Mouse (Mus musculus) urinary bladder, adult 18-20 months (tissue): Measurements from ENCODE around the gene Serf1.
"Not testable (repeated sequence)": the region's sequence is repeated elsewhere in the genome, so short reads cannot be mapped to it uniquely, and the experiment has no call there.

Source experiments
- DNase-seq, 2 experiments: peaks; one replicate each; pipeline ENCODE4 v3.0.0; 2022; ENCODE audit warnings: low spot score in 2 of 2, mixed read lengths in 2 of 2

Serf1 gene

GRCm38 (mm10) chr13:100107652-100108472 lies at the start of gene Serf1:
TSS of gene Serf1 (plus strand) at chr13:100108012.
- DNase-seq: peak; percentile 67 to 82

GRCm38 (mm10) chr13:100063936-100064335 lies 43.9 kb upstream of the Serf1 start:
- DNase-seq: no peak

DNA sequence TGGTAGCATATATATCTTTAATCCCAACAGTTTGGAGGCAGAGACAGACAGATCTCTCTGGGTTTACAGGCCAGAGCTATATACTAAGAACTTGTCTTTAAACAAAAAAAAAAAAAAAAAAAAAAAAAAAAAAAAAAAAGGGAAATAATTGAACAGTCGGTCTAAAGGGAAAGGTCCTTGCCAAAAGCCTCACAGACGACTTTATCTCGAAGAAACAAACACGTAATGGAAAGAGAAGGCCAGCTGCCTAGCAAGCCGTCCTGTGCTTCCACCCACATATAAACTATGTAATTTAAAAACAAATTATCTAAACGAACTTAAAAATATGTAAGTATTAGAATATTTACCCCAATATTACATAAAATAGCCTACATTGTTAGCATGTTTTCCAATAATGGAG lies 40.0 kb upstream of the Serf1 start:
- no peak for DNase-seq

DNA sequence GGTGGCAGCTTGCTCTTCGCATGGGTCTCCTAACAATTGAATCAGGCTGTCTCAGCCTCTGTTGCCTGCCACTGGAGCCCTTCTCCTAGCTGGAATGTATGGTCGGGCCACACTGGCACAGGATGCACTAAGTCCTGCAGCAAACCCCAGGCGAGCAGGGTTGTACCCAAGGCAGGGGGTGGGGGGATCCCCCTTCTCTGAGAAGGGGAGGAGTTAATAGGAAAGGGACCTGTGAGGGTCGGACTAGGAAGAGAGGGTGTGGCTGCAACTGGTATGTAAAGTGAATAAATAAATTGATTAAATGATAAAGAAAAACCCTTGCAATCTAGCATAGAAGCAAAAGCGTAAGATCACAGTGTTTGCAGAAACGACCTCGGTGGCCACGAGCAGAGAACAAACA lies 36.3 kb upstream of the Serf1 start:
- no peak for DNase-seq

DNA sequence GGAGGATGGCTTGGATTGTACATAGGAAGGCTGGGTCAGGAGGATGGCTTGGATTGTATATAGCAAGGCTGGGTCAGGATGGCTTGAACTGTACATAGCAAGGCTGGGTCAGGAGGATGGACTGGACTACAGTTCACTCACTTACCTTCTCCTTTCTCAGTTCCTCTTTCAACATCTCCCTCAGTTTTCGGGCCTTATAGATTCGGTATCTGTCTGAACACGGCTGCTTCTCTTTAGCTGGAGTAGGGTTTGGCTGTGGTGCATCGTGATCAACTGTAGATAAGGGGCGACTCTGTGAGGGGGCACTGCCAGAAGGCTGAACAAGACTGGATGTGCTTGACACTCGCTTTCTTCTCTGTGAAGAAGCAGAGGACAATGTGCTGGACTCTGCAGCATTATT lies 9.0 kb upstream of the Serf1 start:
- DNase-seq: no peak

- DNase-seq: no peak
These were observed 4.7 kb upstream of the Serf1 start for GRCm38 (mm10) chr13:100103052-100103658.

DNA sequence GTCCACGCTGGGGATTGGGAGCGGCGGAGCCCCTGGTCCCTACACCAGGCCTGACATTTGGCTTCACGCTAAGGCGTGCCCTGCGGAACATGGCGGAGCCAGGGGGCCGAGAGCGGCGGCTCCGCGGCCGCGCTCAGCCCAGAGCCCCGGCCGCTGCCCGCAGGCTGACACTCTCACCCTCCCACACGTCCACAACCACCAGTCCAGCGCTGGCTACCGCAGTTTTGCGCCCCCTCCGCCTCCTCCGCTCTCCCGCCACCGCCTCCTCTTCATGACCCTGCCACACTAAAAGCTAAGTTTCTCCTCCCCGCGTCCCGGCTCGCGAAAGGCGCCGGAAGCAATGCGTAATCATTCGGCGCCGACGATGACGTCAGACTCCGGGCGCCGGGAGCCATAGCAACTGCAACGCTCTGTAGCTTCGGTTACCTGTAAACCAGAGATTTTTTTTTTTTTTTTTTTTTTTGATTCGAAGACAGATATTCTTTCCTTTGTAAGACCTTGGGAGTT lies 4.0 kb upstream of the Serf1 start, which contains the start of gene Bdp1:
Gene Bdp1 (minus strand): TSS at position 323 of the 507 bp plus-strand sequence.
- peak; percentile 90 to 96 for DNase-seq

- DNase-seq: no peak
These were observed 4.6 kb downstream of the Serf1 start for GRCm38 (mm10) chr13:100112218-100112972.

GRCm38 (mm10) chr13:100123970-100124369 lies 16.2 kb downstream of the Serf1 start:
- no peak for DNase-seq

GRCm38 (mm10) chr13:100124423-100125257 lies 16.8 kb downstream of the Serf1 start, which contains the start of gene Smn1:
TSS of gene Smn1 (plus strand) at chr13:100124852.
- peak; percentile 86 to 89 for DNase-seq

DNA sequence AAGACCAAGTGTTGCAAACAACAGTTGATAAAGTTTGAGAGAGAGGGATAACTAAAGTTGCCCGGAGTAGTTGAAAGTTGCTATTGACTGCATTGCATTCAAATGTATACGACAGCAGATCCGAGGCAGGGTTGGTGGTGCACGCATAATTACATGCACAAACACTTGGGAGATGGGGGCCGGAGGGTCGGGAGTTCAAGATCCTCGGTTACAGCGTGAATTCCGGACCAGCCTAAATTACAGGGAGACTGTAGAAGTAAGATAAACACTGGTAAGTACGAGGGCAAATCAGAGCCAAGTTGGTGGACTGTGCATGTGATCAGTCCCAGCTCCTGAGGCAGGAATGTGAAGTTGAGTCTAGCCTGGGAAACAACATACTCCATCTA lies 17.4 kb downstream of the Serf1 start:
- no peak for DNase-seq

DNA sequence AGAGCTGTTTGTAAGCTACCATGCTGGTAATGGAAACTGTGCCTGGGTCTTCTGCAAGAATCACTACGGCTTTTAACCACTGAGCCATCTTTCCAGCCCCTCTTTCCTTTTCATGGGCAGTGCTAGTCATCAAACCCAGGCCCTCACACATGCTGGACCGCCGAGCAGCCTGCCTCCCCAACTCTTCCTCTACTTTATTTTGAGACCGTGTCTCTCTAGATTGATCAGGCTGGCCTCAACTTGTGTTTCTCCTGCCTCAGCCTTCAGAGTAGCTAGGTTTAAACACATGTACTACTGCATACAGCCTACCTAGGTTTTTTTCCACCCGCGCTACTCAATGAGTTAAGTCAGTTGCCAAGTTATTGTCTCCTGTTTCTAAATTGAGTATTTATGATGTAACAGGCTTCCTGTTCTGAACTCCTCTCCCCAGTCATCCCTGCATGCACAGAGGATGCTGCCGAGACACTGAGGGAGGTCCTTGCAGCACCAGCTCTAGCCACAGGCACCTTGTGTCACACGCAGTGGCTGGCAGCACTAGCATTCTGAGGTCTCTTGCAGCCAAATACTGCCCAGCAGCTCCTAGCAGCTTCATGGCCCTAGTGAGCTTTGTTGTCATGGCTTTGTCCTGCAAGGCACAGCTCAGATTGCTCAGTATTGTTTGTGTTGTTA lies 34.0 kb downstream of the Serf1 start:
- no peak for DNase-seq

DNA sequence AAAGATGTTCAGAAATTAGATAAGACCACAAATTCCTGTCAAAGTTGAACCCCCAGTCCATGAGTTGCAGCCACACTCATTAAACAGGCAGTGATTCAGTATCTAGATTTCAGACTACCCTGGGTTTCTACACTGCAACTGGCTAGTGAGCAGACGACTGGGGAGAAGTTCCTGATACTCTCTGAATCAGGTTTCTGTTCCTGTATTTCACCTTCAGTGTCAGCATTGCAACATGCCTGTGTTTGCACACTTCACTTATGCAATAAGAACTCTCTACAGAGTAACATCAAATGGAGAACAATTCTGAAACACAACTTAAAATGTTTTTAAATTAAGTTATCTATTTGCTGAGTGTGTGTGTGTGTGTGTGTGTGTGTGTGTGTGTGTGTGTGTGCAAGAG lies 44.8 kb downstream of the Serf1 start:
- DNase-seq: no peak

DNA sequence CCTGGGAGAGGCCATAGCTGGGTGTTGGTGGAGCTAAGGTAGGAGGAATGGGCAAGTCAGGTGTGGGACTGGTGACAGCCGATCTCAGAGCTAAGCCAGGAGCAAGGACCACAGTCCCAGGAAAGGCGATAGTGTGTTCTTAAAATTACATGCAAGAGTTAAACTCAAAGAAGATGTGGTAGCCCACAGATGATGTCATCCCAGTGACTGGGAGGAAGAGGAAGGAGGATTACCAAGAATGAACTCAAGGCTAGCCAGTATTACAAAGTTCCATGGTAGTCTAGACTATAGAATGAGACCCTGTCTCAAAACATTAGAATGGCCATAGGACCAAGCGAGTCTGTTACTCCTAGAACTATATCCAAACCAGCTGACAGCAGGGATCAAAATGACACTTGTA lies 48.8 kb downstream of the Serf1 start:
- no peak for DNase-seq

DNA sequence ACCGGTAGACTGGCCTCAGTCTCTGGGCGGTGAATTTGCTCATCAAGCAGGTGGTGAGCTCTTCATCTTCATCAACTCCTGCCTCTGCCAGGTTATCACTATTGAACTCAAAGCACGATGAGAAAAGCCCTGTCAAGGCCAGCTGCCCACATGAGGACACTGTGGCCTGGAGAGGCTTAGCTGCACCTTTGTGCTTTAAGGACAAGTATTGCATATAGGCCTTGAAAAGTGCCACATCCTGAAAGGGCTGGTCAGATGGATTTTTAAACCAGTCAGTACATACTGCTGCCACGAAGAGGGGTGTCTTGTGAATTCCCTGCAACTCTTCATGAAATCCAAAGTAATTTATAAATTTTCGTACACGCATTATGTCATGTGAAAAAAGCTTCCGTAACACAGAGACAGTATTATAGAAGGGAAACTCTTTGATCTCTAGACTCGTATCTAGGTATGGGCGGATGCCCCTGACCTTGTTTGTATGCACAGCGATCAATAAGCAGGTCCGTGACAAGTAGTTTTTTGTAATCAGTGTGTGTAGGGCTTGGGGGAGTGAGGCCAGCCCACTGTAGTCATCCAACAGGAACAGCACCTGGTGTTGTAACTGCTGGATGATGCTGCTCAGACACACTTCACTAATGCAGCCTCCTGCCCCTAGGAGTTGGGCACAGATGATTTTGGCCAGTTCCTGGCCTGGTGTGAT lies 53.5 kb downstream of the Serf1 start:
- DNase-seq: not testable (repeated sequence)

DNA sequence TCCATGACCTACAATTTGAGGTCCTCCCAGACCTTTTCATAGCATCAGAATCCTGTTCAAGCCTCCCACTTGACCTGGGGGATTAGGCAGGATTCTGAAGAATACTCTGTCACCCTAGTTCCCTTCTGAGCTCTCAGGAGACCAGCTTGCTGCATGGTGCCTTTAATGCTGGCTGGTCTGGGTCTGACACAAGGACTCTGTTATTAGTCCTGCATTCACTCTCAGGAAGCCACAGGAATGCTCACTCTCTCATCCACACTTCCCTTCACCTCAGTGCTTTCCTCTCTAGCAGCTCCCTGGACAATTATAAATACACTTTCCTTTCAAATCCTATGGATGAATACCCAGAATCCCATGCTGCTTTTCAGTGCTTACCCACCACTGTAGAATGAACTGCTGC lies 54.7 kb downstream of the Serf1 start:
- DNase-seq: not testable (repeated sequence)
